Mouse (Mus musculus): Measurements from ENCODE around the gene Hoxc5.

The Hoxc5 gene

DNA sequence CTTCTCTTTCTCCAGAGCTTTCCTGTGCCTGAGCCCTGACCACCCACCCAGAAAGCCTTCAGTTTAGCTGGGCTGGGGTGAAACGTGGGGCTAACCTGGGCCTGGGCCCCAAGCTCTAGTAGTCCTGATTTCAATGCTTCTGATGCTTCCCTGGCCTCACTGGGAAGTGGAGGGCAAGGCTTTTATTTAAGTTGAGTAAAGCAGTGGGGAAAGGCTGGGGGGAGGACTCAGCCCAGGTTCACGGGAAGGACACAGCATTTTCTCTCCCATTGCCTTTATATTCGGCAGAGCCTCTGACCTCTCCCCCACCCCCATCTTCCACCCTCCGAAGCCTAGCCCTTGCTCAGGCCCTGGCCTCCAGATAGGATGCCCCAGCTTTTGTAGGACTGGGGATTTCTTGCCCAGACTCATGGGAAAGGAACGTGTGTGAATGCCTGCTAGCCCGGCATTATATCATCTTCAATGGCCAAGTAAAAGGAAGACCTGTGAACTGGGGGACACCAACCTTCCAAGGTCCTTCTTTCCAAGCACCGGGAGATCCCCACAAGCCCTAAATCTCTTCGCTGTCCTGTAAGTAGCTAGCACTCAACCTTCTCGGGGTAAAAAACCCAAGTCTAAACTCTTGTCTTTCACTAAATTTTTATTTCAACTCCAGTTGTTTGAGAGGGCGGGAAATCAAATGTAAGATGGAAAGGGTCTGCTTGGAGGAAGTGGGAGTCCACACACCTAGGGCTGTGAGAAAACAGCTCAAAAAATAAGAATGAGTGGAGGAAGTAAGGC is 71.6 kb downstream of the Hoxc5 start:
- no peak for DNase-seq

DNA sequence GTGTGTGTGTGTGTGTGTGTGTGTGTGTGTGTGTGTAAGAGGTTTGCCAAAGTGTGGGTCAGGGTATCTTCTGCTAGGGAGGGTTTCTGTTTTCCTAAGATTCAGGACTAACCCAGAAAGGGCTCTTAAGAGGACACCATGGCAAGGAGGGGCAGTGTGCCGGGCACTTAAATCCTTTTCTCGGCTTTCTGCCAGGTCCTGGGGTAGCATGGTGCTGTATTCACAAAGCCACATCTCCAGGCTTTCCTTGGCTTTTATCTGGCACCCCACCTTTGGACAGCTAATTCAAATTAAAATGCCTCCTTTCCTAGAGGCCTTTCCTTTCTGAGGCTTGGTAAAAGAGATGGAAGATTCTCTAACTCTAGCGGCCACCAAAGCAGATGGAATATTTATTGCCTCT is 72.4 kb downstream of the Hoxc5 start:
- no peak for DNase-seq

DNA sequence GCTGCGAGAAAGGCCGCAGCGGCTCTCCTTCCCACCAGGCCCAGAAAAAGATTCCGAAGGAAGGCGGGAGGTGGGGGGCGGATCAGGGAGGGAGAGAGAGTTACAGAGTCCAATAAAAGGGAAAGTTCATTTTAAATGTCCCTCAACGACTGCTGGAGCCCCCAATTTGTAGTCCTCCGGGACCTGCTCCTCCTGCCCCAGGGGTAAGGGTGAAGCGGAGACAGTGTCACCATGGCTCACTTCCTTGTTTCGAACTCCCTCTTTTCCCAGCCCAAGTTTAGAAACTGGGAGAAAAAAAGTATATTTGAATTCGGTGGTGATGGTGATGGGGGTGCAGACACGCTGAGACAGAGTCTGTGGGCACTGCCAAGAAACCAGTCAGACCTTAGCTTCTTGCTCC is 73.4 kb downstream of the Hoxc5 start:
- DNase-seq: no peak

DNA sequence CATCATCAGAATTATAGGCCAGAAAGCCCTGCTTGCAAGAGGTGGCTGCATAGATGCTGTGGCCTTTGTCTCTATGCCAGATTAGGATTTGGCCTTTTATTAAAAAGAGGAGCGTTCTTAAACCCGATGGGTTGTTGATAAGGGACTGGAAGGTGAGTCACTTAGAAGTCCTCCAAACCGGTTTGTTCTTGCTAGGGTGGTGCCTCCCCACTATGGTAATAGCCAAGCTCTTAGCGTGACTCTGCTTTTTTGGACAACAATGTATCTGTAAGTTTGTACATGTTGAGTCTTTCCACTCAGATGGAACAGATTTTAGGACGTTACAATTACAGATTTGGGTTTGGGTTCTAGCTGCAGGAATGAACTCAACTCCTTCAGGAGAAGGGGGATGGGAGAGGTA is 74.4 kb downstream of the Hoxc5 start:
- no peak for DNase-seq

DNA sequence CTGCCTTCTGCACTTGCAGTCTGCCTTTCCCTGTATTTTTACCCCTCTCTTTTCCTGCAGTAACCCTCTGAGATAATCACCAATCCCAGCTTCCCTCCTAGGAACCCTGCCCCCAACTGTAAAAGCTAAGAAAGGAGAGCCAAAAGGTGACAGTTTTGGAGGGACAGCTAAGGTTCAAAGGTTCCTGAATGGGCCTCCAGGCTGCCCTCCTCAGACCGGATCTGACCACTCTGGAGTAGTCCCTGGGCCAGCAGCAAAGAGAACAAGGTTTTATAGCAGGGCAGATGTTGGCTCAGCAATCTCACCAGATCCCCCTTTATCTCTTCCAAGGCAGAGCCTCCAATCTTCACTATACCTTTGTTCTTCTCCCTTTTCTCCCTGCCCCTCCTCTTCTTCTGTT is 75.0 kb downstream of the Hoxc5 start:
- no peak for DNase-seq

DNA sequence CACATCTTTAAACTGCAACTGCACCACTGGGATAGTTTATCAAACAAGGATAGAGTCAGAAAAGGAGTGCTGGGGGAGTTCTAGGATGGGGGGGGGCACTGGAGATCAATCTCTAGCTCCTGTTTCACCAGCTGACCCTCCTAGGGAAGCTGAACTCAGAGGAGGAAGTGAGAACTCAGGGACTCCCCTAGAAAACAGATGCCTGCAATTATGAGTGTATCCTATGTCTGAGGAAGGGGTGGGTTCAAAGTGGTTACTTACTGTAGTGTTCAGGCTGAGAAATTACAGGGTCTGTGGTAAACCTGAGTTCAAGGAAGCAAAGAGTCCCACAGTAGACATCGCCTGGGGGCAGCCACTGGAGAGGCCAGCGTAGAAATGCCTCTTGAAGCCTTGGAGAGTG is 84.4 kb downstream of the Hoxc5 start:
- DNase-seq: no peak

DNA sequence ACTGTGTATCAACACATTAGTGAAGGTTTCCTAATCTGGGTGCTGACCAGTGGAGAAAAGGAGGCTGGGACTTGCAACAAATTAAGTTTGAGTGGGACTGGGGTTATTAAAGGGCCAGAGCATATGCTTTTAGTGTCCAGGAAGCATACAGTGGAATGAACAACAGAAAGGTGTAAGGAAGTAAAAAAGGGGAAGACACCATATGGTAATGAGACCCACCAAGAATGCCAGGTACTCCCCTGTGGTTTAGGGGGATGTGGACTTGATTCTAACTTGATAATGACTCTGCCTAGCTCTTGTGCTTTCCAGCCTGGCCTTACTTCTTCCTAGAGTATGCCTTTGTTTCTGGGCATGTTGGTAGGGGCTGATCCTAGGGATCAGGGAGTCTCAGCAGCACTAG is 86.0 kb downstream of the Hoxc5 start:
- no peak for DNase-seq

DNA sequence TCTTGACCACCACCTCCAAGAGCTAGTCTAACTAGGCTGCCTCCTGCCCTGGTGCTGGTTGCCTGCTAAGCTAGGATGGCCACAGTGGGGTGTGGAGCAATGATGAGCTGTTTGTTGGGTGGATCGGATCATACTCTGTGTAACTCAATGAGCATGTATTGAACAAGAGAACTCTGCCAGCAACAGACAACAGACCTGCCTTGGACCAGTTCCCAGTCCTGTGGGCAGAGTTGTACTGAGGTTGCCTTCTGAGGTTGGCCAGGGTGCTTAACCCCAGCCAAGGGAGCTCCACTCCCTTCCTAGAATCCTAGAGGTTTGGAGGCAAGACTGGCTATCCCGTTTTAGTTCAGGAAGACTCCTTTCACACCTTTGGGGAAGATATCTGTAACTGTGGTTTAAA is 89.2 kb downstream of the Hoxc5 start:
- DNase-seq: no peak

DNA sequence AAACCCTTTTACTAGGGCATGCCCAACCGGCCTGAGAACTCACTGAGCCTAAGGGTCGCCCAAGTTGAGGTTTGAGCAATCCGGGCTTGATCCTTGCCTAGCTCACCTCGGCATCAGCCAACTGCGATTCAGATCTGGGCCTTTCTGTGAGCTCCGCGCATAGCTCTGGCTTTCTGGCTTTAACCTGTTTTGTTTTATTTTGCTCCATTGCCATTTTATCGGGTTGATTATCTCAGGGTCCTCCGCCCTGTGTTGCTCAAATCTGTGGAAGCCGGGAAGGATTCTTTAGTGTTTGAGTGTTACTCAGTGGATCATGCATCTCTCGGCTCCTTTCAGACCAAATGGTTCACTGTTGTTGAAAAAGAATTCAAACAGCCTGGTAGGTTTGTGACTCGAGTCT is 91.5 kb downstream of the Hoxc5 start:
- no peak for DNase-seq

DNA sequence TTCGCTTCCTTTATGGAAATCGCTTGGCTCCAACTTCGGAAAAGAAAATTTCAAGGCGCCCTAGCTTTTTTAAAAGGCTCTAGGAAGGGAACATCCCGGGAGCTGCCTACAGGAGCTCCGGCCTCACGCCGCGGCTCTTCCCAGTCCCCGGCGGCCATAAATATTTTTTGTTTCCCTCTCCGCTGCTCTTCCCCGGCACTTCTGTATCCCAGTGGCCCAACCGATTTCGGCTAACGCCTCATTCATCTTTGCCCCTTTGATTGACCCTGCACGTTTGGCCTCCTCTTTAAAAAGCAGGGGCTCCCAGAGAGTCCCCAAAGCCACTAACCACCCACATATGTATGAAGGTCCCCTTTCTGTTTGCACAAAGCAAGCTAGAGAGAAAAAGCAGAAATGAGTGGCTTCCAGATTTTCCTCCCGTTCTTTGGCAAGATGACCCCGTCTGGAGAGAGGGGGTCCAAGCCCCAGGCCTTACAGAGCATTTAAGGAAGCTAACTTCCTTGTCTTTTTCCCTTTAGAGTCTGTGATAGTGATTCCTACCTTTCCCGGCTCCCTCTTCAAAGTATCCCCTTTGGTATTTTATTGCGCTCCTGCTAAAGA is 92.2 kb downstream of the Hoxc5 start:
- DNase-seq: no peak

DNA sequence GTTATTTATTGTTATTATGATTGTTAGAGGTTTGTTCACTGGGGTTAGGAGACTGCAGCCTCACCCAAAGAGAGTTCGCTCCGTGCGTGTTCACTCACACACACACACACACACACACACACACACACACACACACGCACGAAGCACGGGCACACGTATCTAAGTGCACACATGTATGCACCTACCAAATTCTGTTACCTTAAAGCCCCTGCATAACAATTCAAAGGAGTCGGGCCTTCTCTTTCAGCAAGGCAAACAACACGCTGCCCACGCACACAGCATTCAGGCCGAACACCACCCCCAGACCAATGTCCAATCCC is 92.7 kb downstream of the Hoxc5 start:
- DNase-seq: no peak

DNA sequence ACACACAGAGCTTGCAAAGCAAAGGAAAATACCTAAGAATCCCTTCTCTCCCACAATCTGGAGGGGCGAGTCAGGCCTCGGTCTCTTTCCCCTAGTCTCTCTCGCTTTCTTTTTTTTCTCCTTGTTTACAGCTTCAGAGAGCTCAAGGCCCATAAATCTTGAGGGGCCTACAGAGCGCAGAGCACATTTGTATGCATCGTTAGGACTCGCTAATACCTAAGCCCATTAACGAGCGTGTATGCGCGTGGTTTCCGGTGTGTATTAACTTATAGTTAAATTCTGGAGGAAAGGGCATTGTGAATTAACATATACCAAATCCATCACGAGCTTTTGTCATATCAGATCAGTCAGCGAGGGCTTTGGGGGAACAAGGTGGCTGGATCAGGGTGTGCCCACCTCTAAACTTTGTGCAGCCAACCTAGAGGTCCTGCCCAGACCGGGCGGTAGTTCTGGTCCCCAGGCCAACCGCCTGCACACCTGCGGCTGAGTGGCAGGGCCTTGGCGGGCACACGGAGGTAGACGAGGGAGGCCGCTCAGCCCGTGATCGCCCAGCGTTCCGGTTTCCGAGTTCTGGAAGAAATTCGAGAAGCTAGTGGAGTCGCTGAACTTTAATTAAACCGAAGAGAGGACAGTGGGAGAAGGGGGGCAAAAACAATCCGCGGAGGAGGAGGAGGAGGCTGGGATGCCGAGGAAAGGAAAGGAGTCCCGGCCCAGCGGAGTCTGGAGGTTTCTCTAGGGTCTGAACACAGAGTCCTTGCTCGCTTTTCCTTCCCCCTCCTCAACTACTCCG is 93.3 kb downstream of the Hoxc5 start:
- no peak for DNase-seq

DNA sequence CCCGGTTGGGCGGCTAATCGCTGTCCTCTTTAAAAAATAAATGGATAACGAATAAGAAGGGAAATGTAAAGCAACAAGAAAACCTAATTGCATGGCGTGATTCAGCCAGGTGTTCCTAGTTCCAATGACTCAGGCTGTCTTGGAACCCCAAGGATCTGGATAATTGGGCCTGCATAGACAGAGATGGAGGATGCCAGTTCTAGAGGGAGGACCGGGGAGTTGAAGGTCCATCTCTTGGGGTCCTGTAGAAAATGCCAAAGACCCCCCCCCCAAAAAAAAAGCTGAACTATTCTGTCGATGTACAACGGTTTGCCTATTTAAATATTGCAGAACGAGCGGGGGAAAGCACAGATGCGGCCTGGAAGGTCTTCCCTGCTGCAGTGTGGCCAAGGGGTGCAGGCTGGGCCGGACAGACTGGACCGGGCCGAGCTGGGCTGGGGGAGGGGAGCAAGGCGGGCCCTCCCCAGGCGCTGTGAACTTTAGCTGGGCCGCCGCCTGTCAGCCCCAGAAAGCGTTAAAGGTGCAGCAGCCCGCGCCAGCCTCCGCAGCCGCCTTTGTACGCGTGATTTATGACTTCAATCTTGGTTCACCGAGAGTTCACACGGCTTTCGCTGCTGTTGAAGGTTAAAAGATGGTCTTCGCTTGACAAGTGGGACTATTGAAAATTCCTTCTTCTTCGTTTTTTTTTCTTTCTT is 94.0 kb downstream of the Hoxc5 start:
- no peak for DNase-seq

DNA sequence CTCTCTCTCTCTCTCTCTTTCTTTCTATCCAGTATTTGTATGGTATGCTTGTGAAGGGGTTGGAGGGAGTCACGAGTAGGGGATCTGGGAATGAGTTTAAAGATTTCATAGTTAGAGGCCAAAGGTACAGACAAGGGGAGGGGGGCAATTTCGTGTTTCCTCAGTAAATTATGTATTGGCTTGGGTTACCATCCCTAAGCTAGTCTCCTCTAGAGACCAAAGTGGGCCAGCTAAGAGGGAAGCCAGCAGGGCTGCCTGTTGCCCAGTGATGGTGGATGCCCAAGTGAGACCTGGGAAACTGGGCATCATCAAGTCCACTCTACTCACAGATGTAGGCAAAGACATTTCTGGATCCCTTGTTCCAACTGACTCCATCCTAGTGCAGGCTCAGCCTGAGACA is 94.7 kb downstream of the Hoxc5 start:
- DNase-seq: no peak

DNA sequence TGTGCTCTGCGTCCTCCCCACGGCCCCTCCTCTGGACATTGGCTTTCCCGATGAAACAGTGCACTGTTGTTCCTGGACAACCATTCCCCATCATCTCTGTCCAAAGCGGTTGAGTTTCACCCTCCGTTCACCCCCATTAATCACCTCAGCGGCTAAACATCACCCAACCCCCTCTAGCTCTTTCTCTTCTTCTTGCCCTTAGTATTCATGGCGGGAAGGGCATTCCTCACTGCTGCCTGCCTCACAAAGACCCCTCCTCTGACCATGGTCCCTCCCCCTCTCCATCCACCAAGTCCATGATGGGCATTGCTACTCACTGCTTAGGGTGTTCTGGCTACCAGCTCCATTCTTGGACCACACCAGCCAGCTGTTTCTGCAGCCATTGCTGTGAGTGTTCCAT is 98.4 kb downstream of the Hoxc5 start:
- DNase-seq: no peak

Data from spleen, adult 18-20 months (tissue).